Mouse (Mus musculus): Measurements from ENCODE around the gene Isl1.

The Isl1 gene

GRCm38 (mm10) chr13:116309584-116310462, at the start of gene Isl1:
Gene Isl1 (minus strand): TSS chr13:116309689.
- DNase-seq (ENCODE audit: low read depth), result no peak

DNA sequence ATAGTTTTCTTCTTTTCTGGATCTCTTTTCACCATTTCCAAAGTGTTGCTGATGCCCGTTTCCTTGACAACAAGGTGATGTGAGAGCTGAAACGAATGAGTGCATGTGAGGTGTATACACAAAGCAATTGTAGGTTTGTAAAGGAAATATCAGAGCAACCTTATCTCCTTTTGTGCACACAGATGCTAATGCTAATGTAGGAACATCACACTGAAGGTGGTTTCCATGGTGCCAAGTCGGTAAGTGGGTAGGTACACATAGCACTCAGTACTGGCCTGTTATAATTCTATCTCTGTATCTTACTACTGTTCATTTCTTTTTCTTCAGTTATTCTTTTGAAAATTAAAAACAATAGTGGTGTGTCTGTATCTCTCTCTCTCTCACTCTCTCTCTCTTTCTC, 26.3 kb upstream of the Isl1 start:
- DNase-seq (ENCODE audit: low read depth), result no peak

GRCm38 (mm10) chr13:116313636-116314530, 4.4 kb upstream of the Isl1 start:
- DNase-seq (ENCODE audit: low read depth), result no peak

- DNase-seq (ENCODE audit: low read depth), result peak; percentile 48
Measured at GRCm38 (mm10) chr13:116311871-116312720, 2.6 kb upstream of the Isl1 start.

DNA sequence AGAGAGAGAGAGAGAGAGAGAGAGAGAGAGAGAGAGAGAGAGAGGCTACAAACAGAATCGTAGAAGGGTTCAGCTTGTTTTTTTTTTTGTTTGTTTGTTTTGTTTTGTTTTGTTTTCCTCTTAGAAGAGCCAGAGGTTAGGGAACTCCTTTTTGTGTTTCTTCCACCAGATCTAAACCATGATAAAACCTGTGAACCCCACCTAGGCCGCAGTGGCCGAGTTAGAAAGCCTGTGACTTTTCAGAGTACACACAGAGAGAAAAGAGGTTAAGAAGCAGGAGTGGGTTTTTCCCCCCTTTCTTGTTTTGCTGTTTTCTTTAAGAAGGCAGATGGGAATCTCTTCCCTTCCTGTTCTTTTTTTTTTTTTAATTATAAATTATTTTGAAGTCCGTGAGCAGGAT, 1.5 kb upstream of the Isl1 start:
- no peak for DNase-seq (ENCODE audit: low read depth)

- DNase-seq (ENCODE audit: low read depth), result no peak
Measured at GRCm38 (mm10) chr13:116310463-116310765, 925 bp upstream of the Isl1 start.

DNA sequence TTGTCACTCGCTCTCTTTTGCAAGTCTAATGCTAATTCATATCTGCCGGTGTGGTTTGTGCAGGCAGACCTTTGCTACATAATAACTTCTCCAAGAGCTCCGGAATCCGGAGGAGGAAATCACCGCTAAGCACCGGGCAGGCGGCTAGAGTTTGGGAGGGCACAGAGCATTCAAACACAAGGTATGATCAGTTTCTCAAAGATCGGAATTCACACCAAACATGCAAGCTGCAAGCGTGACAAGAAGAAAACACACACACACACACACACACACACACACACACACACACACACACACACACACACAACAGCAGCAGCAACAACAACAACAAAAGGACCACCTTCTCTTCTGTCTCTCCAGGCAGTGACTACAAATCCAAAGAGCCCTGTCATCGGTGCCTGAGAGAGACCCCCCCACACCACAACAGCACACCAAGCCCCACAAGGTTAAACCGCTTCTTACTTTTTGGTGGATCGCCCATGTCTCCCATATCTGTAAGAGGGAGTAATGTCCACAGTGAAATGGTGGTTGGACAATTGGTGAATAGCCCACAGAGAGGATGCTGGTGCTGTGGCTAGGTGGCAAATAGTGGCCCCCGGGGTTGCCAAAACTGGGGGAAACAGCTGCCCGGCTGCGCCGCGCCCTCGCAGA, 431 bp downstream of the Isl1 start:
- no peak for DNase-seq (ENCODE audit: low read depth)

DNA sequence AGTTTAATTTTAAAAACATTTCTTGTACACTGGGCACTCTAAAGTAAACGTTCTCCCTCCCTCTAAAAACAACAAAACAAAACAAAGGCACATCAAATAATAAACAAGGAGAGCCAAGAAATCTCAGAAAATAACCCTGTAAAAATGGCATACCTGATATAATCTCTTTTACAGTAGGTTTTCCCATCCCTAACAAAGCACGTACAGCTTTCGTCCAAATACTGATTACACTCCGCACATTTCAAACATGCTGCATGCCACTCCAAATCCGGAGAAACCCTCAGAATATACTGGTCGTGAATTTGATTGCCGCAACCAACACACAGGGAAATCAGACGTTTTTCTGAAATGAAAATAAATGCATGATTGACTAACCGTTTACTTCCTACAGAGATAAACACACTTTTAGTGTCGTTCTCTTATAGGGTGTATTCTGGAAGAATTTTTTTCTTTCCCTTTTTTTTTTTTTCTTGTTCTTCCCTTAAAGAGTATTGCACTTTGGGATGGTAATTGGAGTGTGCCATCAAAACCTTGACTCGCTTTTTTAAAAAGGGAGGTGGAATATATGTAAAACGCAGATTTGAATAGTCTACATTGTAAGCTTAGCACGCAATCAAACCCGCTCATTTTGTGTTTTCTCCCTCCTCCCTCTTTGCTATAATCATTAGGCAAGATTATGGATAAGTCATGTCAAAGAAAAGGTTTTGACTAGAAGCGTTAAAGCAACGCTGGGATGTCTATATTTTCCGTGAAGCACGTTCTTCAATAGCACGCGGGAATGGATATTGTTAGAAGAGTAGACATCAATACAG, 1.2 kb downstream of the Isl1 start:
- no peak for DNase-seq (ENCODE audit: low read depth)

DNA sequence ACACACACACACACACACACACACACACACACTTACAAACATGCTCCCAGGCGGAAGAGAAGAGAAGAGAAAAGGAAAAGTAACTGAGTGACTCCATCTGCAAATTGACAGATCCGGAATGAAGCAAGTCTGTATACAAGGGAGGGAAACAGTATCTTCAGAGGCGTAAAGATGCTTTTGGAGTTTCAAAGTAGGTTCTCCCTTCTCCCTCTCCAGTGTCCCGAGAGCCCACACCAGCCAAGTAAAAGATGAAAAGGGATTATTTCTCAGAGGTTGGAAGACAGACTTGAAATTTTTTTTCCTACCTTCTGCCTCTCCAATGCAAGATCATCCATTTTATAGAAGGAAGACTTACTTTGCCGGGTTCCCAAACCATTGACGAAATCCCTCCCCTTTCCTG, 2.9 kb downstream of the Isl1 start:
- no peak for DNase-seq (ENCODE audit: low read depth)

- no peak for DNase-seq (ENCODE audit: low read depth)
Measured at GRCm38 (mm10) chr13:116305721-116306120, 3.8 kb downstream of the Isl1 start.

GRCm38 (mm10) chr13:116304713-116305470, 4.6 kb downstream of the Isl1 start:
- no peak for DNase-seq (ENCODE audit: low read depth)

DNA sequence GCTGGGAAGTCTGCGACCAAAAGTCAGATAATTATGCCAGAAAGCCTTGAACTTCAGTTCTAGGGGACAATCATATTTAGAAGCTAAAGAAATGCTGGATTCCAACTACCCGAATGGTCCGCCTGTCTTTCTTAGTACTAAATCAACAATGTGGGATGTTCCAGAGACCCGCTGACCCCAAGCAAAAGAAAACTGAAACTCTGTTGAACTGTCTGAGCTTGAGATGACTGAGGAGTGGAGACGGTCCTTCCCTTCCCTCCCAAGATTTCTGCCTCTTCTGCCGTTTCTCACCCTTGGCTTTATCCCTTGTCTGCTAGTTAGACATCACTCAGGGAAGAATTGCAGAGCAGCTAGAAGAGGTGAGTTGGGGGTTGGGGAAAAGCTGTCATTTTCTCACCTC, 5.7 kb downstream of the Isl1 start:
- no peak for DNase-seq (ENCODE audit: low read depth)

DNA sequence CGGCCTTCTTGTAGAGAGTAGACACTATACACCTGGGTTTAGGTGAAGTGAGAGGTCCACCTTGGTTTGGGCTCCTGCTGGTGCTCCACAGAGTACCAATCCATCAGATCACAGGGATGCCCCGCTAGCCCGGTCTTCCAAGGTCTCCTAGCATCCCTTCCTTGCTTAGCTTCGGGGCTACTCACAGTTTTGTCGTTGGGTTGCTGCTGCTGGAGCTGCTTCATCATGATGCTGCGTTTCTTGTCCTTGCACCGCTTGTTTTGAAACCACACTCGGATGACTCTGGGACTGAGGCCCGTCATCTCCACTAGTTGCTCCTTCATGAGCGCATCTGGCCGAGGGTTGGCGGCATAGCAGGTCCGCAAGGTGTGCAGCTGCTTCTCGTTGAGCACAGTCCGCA, 6.6 kb downstream of the Isl1 start:
- no peak for DNase-seq (ENCODE audit: low read depth)

DNA sequence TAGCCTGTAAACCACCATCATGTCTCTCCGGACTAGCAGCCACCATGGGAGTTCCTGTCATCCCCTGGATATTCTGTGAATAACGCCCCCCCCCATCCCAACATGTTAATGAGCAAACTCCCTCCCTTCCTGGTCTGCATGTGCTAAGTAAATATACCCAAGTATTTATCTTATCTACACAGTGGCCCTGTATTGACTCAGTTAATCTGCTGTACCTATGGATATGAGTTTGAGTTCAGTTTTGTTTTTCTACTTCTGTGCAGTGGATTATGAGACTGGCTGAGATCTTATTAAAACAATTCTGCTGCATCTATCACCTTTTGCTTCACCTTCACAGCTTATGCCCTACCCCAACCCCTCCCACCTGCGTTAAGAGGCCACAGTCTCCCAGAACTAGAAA, 7.8 kb downstream of the Isl1 start:
- no peak for DNase-seq (ENCODE audit: low read depth)

- no peak for DNase-seq (ENCODE audit: low read depth)
Measured at GRCm38 (mm10) chr13:116299241-116299640, 10.2 kb downstream of the Isl1 start.

DNA sequence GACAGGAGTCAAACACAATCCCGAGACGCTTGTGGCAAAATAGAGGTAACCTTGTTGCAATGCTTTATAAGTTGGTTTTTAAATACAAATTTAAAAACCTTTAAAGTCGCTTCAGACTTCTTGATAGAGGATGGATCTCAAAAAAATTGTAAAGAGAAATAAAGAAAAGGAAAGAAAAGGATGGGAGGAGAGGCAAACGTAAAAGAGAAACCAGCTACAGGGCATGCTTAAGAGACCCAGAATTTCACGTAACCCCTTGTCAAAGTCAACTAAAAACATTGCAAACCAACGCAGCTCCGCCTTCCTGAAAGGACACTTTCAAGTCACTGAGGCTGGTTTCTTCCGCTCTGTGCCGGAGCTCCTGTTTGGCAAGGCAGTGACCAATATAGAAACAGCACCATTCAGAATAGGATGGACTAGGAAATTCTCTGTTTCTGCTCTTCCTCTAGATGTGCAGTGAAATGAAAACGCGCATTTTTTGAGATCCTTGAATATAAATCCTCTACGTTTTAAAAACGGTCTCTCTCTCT, 10.8 kb downstream of the Isl1 start:
- DNase-seq (ENCODE audit: low read depth), result no peak

DNA sequence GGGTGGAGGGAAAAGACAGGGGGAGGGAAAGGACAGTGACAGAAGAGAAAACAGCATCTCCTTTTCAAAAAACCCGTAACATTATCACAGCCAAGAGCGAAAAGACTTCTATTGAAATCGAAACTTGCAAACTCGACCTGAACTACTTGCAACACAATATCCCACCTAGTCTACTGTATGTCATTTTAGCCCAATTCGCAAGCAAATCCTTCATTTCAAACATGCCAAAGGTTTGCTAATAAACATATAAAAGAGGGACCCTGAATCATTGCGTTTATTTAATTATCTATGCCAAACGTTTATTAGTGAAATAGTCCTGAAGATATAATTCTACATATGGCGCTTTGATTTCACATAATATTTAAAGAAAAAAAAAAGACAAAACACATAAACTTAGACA, 11.5 kb downstream of the Isl1 start:
- no peak for DNase-seq (ENCODE audit: low read depth)

DNA sequence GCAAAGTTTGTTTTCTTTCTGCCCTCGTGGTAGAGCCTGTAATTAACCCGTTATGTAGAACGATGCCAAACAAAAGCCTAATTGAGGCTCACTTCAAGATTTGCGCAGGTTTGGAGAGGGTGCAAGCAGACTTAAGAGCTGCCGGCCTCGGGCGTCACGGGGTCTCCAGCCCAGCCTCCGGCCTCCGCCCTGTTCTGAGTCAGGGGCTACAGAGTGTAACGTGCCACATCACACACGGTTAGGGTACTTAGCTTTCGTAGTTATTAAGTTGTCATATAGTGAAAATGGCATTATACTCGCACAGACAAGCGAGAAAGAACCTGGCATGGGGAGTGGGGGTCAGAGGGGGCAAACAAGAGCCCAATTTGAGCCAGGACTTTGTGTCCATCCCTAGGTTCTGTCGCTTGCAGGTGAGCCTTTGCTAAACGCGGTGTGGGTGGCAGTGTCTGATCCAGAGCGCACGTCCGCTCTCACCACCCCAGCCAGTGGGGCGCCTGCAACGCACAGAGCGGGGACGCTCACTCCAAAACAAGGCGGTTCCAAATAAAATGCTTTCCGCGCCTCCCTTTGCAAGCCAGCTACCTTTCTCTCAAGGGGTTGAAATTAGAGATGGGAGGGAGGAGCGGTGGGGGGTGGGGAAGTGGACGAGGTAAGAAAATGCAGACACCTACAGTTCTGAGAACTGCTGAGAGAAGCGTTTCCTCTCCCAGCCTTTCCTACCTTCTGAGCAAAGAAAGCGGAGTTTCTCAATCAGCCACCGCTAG, 12.3 kb downstream of the Isl1 start:
- no peak for DNase-seq (ENCODE audit: low read depth)

DNA sequence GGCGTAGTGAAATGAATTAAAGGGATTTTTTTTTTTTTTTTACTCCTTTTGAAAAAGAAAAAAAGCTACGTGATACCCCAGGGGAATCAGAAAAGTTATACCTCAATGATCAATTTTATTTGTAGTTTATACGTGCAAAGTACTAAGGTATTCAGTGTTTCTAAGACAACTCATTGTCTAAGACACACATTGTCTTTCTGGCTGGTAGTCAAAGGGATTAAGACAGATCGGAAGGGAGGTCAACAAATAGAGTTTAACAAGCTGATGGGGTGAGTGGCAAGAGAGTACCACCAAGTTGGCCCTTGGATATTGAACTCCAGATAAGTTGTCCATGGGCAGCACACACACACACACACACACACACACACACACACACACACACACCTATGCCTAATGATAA, 14.1 kb downstream of the Isl1 start:
- no peak for DNase-seq (ENCODE audit: low read depth)
